Mouse (Mus musculus): ENCODE results near the gene Stac2. TPM values are rescaled to one million over a fixed set of nuclear protein-coding genes. Genes with fewer than 3 reads are reported as not detected.

Stac2 gene
- total RNA-seq, 4 experiments from 2014 or later: 47.7 to 56.4 (median 52.4) TPM

DNA sequence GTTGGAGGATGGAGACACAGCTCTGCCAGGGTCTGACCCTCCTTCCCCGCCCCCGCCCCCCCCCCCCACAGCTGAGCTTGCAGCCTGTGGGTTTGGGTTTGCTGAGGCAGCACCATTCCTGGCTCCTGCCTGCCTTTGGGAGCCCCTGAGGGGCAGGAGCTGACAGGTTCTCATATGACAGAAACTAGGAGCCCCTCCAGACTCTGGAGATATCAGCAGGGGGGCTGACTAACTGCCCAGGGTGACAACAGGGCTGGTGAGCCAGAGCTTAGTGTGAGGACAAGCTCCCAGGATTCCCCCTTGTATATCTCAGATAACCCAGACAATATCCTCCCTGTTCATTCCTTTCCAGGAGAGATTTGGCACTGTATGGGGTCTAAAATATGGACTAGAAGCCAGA, 2.3 kb downstream of the Stac2 start:
- DNase-seq (ENCODE audit: low spot score in 2 of 2): no peak

DNA sequence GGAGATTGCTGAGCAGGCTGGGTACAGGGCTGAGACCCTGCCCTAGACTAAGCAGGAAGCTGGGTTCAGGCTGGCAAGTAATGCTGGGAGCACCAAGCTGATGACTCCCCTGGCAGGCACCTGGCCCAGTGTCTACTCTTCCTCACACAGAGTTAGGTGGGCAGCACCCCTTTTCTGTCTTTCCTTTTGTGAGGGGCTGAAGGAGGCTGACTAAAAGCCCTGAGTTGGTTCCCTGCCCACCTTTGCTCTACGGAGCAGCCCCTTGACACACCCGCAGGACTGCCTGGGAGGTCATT, 2.8 kb downstream of the Stac2 start:
- DNase-seq (ENCODE audit: low spot score in 2 of 2): no peak

DNA sequence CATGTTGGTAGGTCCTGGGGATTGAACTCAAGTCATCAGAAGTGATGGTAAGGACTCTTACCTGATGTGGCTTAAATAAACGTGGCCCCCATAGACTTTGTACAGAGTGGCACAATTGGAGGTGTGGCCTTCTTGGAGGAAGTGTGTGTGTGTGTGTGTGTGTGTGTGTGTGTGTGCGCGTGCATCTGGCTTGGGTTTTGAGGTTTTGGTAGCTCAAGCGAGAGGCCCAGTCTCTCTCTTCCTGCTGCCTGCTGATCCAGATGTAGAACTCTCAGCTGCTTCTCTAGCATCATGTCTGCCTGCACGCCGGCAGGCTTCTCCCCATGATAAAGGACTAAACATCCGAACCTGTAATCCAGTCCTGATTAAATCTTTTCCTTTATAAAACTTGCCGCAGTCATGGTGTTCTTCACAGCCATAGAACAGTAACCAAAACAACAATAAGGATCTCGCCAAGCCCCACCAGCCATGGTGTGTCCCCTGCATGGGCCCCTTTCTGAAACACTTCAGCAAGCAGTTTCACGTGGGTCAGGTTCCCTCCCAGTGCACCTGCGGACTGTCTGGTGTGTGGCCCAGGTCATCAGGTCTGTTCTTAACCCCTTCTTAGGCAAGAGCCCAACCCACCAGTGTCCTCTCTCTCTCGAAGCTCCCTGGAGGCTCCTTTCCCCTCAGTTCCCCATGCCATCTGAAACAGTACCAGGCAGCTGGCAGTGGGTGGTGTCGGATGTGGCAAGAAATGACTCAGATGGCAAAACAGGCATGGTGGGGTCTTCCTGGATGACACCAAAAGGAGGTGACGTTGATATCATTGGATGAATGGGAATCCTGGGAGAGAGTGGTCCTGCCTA, 3.4 kb downstream of the Stac2 start:
- DNase-seq (ENCODE audit: low spot score in 2 of 2): no peak

DNA sequence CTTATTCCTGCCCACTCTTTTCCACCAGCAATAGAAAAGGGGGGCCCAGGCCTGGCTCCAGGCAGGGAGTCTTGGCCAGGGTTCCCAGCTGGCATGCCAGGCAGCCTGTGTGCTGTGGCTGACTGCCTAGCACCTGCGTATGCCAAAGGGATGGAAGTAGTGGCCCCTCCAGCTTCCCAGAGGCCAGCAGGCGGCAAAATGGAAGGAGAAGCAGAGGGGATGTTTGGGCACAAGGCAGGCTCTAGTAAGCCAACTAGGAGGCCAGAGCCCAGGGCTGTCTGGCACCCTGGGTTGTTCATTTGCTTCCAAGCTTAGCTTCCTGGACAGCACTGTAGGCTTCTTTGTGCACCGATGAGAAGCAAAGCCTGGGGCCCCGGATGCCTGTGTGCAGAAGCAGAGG, 5.5 kb downstream of the Stac2 start:
- peak in 1 of 2 experiments; percentile 57 for DNase-seq (ENCODE audit: low spot score in 2 of 2)

DNA sequence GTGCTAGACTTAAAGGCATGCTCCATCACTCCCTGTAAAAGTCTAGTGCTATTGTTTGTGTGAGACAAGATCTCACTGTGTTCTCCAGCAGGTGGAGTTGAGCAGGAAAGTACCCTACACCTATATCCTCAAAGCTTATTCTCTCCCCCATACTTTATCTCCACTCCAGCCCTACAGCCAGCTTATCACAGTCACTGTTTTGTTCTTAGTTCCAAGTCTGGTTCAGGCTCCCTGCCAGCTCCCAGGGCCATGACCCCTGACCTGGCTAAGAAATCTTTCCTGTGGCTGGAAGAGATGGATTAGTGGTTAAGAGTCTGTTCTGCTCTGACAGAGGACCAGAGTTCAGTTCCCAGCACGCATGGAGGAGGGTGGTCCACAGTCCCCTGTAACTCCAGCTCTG, 6.8 kb downstream of the Stac2 start:
- DNase-seq (ENCODE audit: low spot score in 2 of 2): no peak

DNA sequence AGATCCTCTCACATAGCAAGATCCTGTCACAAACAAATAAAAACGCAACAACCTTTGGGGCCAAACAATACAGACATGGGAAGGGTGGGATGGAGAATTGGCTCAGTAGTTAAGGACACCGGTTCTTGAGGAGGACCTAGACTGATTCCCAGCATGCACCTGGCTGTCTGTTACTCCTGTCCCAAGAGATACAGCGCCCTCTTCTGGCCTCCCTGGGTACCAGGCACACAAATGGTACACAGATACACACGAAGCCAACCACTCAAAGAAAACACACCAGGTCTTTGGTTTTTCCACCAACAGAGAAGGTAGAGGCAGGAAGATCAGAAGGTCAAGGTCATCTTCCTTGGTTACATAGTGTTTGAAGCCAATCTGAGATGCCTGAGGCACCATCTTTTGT, 7.7 kb downstream of the Stac2 start:
- DNase-seq (ENCODE audit: low spot score in 2 of 2): no peak

DNA sequence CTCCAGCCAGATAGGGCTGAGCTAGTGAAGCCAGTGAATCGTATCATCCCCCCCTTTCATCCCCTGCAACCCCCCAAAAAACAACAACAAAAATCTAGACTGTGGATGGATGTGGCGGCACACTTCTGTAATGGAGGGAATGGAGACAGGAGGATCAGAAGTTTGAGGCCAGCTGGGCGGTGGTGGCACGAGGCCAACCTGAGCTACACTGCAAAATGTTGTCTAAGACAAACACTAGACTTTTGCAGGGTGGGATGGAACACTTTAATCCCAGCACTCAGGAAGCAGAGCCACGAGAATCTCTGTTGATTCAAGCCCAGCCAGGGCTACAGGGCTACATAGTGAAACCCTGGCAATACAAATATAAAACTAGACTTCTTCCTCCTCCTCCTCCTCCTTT, 9.2 kb downstream of the Stac2 start:
- DNase-seq (ENCODE audit: low spot score in 2 of 2): no peak

DNA sequence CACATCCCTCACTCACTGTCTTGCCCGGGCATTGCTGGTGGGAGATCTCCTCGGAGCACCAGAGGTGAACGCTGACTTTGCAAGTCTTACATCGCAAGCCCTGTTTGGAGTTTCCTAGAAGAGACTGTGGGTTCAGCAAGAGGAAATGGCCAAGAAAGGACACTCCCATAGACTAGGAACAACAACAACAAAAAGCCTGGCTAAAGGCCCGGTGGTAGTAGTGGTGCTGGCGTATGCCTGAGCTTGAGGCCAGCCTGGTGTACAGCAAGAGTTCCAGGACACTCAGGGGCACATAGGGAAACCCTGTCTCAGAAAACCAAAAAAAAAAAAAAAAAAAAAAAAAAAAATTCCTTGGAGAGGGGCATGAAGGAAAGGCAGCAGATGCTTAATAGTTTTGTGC, 10.5 kb downstream of the Stac2 start:
- DNase-seq (ENCODE audit: low spot score in 2 of 2): no peak

DNA sequence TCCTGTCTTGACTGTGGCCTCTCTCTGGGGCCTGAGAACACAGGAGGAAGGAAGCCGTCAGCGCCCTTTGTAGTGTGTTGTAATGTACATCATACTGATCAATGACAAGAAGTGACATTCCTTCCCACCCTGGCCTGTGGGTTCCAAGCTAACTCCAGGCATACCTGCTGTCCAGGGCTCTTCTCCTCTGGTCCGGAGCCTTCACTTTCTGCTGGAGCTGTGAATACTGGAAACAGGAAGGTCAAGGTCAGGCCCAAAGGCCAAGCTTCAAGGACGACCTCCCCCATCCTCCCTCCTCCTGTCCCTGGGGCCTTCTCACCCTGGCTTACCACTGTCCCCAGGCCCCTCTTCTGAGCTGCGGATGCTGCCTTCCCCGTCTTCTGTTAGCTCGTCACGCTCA, 12.3 kb downstream of the Stac2 start:
- DNase-seq (ENCODE audit: low spot score in 2 of 2): no peak

DNA sequence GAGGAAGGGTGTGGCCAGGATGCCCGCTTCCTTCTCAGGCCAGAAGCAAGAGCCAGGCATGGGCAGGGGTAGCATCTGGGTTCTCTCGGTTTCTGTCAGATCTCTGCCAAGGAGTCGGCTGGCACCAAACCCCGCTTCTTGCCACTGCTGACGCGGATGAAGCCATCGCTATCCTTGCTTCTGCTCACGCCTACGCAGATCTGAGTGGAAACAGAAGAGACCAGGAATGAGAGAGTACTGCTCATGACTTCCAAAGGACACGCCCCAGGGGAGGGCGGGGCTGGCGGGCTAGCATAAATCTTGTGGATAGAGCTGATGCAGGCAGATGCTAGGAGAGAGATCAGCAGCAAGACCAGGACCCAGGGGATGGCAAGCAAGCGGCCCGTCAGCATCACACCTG, 15.4 kb downstream of the Stac2 start:
- peak; percentile 51 to 54 for DNase-seq (ENCODE audit: low spot score in 2 of 2)

DNA sequence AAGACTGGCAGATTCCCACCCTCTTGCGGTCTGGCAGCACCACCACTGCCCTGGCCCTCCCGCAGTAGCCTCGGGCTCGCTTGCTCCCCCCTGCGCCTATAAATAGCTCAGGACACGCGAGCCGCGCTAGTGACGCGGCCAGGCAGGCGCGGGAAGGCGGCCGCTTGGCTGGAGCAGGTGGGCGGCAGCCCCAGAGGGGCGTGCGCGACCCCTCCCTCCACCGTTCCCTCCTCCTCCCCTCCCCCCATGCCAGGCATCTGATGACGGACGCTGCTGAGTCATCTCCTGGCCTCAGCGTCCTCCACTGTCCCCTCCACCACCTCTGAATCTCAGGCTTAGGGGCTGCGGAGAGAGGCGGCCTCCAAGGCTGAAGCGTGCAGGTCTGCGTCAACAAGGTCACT, 17.3 kb downstream of the Stac2 start:
- peak in 1 of 2 experiments; percentile 36 for DNase-seq (ENCODE audit: low spot score in 2 of 2)

DNA sequence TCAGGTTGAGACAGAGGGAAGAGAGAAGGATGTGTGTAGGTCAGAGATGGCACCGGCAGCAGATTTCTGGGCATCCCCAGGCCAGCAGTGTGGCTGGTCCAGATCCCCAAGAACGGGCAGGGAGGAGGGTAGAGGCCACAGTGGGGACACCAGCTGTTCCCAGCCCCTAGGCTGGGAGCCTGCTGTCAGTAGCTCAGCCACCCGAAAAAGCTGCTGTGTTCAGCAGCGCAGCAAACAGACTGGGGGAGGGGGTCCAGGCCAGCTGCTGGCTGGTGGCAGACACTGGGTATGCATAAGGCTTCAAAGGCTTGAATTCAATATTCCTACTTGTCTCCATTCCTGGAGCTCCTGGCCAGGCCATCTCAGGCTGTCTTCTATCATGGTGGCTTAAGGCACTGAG, 18.4 kb downstream of the Stac2 start:
- DNase-seq (ENCODE audit: low spot score in 2 of 2): no peak

DNA sequence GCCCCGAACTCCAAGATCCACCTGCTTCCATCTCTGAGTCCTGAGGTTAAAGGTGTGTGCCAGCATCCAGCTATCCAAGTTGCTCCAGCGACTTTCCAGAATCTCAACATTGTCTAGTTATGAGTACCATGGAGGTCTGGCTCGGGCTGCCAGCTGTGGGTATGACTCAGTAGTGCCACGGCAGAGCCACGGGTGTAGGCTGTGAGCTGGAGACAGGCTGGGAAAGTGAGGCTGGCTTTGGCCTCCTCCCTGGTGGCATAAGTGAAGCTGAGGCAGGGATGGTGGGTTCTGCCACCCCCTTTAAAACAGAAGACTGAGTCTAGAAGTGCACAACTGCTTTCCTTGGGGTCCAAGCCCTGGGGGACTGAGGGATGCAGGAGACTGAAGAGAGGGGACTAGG, 19.2 kb downstream of the Stac2 start:
- no peak for DNase-seq (ENCODE audit: low spot score in 2 of 2)

DNA sequence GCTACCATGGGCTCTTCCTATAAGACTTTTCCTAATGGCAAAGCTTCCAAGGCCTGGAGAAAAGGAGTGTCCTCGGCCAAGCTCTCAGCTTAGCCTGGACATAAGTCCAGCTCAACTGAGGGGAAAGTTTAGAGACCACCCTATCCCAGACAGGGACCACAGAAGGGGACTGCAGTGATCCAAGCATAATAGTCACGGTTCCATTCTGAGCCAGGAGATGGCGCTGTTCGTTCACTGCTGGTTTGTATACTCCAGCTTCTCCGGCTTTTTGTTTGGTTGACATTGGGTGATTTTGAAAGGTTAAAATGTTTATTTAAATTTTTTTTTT, 21.9 kb downstream of the Stac2 start:
- DNase-seq (ENCODE audit: low spot score in 2 of 2): peak in 1 of 2 experiments; percentile 87

DNA sequence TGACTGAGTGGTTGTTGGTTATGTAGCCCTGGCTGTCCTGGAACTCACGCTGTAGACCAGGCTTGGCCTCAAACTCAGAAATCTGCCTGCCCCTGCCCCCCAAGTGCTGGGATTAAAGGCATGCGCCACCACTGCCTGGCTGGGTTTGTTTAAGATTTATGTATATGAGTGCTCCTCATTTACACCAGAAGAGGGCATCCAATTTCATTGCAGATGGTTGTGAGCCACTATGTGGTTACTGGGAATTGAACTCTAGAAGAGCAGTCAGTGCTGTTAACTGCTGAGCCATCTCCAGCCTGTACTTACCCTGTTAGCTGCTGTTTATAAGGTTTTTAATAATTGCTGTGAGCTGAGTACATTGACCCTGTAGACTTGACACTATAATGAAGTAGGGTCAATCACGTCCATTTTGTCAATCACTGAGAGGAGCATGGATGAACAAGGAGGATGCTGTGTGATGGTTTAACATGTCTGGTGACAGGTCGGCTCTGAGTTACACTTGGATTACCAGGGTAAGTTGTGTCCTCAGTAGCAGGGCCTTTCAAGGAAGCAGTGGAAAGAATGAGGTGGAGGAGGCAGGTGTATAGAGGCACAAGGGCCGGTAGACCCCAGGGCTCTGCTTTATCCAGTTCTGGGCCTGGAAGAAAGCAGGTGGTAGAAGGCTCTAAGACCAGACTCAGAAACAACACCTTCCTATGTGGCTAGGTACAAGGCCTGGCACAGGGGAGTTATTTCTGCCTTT, 22.4 kb downstream of the Stac2 start:
- no peak for DNase-seq (ENCODE audit: low spot score in 2 of 2)

DNA sequence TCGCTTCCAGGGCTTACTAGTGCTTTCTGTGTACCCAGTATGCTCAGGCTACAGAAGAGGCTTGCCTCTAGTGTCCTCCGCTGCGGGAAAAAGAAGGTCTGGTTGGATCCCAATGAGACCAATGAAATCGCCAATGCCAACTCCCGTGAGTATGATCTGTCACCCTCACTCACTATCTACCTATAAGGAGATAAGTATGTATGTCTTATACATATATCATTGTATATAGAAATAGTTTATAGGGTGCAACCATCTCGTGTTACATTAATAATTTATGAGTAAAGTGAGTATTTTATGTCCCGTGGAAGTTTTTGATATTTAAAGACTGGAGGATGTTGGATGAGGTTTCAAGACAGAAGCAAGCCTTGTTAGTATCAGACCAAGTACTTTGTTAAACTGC, 25.5 kb downstream of the Stac2 start:
- DNase-seq (ENCODE audit: low spot score in 2 of 2): no peak

DNA sequence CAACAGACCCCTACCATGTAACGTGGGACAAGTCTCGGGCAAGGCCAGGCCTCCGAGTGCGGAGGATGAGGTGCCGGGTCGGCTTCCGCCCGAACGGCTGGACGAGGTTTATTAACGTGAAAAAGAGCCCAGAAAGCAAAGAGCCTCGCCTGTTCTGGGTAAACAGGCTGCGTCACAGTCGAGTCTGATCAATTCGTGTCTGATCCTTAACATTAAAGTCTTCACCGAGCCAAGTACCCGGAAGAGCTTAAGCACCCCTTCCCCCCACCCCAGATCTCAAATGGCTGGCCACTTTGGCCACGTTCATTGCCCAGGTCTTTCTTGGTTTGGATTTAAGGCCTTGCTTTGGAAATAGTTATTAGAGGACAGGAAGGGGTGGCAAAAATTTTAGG, 26.0 kb downstream of the Stac2 start:
- no peak for DNase-seq (ENCODE audit: low spot score in 2 of 2)

DNA sequence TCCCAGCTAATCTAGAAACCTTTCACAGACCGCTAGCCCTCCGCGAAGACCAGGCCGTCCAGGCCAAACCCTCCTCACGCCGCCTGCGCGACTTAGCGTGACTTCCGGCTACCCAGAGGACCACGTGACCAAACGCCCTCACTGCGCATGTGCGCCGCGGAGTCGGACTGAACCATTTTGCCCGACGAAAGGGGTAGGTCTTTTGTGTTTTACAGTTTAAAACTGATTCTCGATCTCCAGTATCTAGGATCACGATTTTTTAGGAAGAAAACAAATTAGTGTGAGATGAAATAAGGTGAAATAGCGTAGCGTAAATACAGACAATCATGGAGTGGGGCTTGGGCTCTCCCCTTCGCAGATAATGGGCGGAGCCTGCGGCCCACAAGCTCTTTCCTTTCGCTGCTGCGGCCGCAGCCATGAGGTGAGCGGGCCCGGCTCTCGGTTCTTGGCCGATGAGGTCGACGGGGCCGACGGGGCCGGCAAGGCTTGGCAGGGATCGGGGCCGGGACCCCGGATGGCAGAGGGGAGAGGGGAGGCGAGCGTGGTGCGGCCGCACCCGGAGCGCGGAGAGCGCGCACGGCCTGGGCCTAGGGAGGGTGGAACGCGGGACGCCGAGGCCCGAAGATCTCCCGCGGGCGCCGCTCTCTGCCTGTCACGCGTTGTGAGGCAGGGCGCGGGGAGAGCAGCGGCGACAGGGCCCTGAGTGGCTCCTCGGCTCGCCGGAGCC, 26.5 kb downstream of the Stac2 start, which contains the start of gene Rpl19:
TSS of gene Rpl19 (plus strand) at position 141 of the 727 bp plus-strand sequence.
- DNase-seq (ENCODE audit: low spot score in 2 of 2): peak; percentile 89 to 94

DNA sequence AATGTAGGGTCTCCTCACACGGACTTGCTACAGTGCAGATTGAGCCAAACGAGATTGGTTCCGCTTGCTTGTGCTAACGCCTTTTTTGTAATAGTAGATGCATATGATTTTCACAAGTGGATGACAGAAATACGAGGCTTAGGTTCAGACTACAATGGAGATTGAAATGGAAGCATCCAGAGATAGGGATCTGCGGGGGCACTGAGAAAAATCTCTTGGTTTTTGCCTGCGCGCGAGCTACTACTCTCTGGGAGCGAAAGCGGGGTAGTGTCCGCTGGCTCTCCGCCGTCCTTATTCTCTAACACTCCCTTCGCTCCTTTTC, 27.1 kb downstream of the Stac2 start:
- no peak for DNase-seq (ENCODE audit: low spot score in 2 of 2)

DNA sequence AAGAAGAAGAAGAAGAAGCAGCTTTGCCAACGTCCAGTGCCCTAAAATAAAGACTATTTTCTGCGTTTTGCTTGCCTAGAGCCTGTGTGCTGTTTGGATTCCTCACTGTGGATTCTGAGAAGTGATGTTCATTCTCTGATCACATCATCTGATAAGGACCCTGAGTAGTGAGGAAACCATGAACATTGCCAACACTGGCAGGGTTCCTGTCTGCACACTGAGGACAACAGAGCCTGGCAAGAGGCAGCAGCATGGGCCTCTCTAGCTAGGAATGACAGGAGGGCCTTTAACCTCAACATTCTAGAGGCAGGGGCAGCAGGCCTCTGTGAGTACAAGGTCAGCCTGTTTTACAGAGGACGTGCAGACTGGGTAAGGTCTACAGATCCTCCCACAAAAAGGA, 28.7 kb downstream of the Stac2 start:
- no peak for DNase-seq (ENCODE audit: low spot score in 2 of 2)

DNA sequence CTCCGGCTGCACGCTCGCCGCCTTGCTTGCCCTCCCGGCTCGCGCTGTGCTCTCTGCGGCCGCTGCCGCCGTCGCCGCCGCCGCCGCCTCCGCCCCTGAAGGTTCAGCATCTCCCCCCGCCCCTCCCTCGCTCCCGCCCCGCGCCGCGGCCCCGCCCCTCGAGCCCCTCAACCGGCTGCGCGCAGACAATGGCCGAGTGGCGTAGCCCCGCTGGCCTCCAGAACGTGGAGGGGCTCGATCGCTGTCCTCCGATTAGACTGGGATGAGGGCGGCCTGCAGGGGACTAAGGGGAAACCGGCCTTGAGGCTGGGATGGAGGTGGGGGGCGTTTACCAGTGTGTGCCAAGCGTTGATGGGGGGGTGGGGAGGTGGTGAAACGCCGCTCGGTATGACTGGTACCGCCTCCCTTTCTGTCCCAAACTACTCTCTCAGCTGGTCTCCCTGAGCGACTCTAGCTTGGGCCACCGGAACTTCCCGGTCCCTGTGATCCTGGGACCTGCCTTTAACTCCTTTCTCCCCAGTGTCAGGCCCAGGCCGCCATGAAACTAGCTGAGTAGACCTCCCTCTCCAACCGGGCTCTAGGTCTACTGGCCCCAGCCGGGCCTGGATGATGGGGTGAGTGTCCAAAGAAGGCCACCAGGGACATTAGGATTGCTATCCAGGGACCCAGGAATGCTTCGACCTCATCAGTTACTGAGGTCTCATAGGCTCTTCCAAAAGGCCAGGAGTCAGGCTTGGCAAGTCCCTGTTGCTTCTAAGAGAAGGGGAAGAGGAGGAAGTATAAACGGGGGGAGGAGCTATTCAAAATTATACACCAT, 30.5 kb downstream of the Stac2 start, which contains the start of gene Cacnb1:
TSS of gene Cacnb1 (minus strand) at position 480 of the 817 bp plus-strand sequence.
- no peak for DNase-seq (ENCODE audit: low spot score in 2 of 2)

DNA sequence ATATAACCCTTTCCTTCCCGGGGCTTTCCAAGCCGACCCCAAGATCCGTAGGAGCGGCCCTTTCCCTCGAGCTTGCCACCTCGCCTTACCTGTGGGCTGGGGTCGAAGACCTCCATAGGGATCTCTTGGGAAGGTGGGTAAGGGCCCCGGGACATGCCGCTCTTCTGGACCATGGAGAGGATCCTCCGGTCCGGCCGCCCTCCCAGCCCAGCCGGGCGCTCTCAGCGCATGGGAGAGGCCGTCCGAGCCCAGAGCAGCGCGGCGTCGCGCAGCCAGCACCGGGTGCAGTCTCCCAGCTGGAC, 31.1 kb downstream of the Stac2 start:
- DNase-seq (ENCODE audit: low spot score in 2 of 2): no peak
